Comparison of ENCODE assay signal across 10 mouse cellular contexts in the genomic region with DNA sequence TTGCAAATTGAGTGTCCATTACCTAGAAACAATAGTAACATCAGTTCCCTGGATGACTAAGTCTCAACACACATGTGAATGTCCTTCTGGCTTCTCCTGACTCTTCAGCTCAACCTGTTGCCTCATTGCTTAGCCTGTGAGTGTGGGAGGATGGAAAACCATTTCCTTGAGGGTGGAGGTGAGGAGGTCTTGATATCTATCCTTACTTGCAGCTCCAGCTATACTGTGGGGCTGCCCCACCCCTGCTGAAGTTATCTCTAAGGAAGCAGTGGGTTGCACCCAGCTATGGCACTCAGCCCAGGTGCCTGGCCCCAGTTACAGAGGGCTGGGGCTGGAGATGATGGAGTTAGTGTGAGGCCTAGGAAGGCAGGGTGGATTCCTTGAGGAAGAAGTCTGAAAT. TPM values are rescaled to one million over a fixed set of nuclear protein-coding genes. Genes with fewer than 3 reads are reported as not detected.
DNase-seq lines count a peak whose midpoint lies in the region; ATAC-seq and TF ChIP-seq lines count a peak whose summit lies in the region.
"Had no signal": no experiment of that assay in that cellular context is flagged by ENCODE, and none has a peak within 500 bp of the region (broad histone marks: within the 10 kb centered on the region; RNA-seq: fewer than 3 reads in every experiment).

No protein-coding gene starts in this region.

- H3K4me3 ChIP-seq in heart, embryonic 16.5 days (ENCODE audit: low read length): no peak overlapping the region
- H3K4me3 ChIP-seq in MEL (ENCODE audit: control insufficient read depth in 1 of 2, insufficient read depth in 1 of 2, low read depth in 2 of 2, low read length in 2 of 2): peak overlapping the region; percentile 78 to 96
- peak overlapping the region; percentile 74 for H3K4me3 ChIP-seq in erythroblast, embryonic 14.5 days (replicated peaks)
- H3K4me3 ChIP-seq in neural tube, embryonic 12.5 days: no peak overlapping the region

- no peak overlapping the region for H3K27ac ChIP-seq in heart, embryonic 16.5 days (ENCODE audit: low read length)
- H3K27ac ChIP-seq in MEL (ENCODE audit: control insufficient read depth, low read depth, low read length): peak overlapping the region; percentile 91
- no peak overlapping the region for H3K27ac ChIP-seq in neural tube, embryonic 12.5 days

- TF ChIP-seq EP300 in MEL (IDR thresholded peaks at IDR 0.05; ENCODE audit: low read depth in 1 of 2, low read length in 2 of 2): peak; percentile 95 to 98

- TF ChIP-seq RAD21 in MEL (IDR thresholded peaks at IDR 0.05; ENCODE audit: low read depth, low read length): no peak

- TF ChIP-seq POLR2A in MEL (IDR thresholded peaks at IDR 0.05; ENCODE audit: control insufficient read depth in 1 of 2, insufficient read depth in 1 of 2, low read depth in 1 of 2, low read length in 2 of 2, poor library complexity in 1 of 2): peak; percentile 54 to 83

- H3K27me3 ChIP-seq in heart, embryonic 16.5 days (ENCODE audit: control insufficient read depth, insufficient read depth, low read length): peaks cover 5% of the 10 kb centered on the region; the same call in 1 of the 2 replicates
- H3K27me3 ChIP-seq in MEL (ENCODE audit: control insufficient read depth in 1 of 2, insufficient read depth in 2 of 2, low read length in 2 of 2): no peaks in the 10 kb centered on the region
- H3K27me3 ChIP-seq in erythroblast, embryonic 14.5 days (ENCODE audit: control insufficient read depth): peaks cover 11% of the 10 kb centered on the region
- H3K27me3 ChIP-seq in neural tube, embryonic 12.5 days (replicated peaks): peaks cover 31% of the 10 kb centered on the region

- TF ChIP-seq CTCF in MEL (IDR thresholded peaks at IDR 0.05 in 2 of 3, conservative IDR thresholded peaks at IDR 0.05 in 1 of 3; ENCODE audit: control insufficient read depth in 1 of 3, insufficient read depth in 1 of 3, low read depth in 2 of 3, low read length in 3 of 3, poor library complexity in 1 of 3, severe bottlenecking in 1 of 3): no peak

- peak overlapping the region; percentile 99 for H3K4me2 ChIP-seq in heart, embryonic 16.5 days (ENCODE audit: low read depth, low read length)
- peak overlapping the region; percentile 97 for H3K4me2 ChIP-seq in neural tube, embryonic 12.5 days (replicated peaks)

- no peak overlapping the region for H3K9ac ChIP-seq in heart, embryonic 16.5 days (ENCODE audit: low read length)
- H3K9ac ChIP-seq in MEL (ENCODE audit: control insufficient read depth, low read depth, low read length, poor library complexity, severe bottlenecking): peak overlapping the region; percentile 88
- H3K9ac ChIP-seq in neural tube, embryonic 12.5 days: no peak overlapping the region

- H3K36me3 ChIP-seq in heart, embryonic 16.5 days (ENCODE audit: control insufficient read depth, insufficient read depth): no peaks in the 10 kb centered on the region
- peaks cover 6 to 43% of the 10 kb centered on the region in 2 experiments for H3K36me3 ChIP-seq in MEL (ENCODE audit: control insufficient read depth in 1 of 2, insufficient read depth in 2 of 2, low read length in 2 of 2)
- H3K36me3 ChIP-seq in erythroblast, embryonic 14.5 days (ENCODE audit: control insufficient read depth): peaks cover 74% of the 10 kb centered on the region
- H3K36me3 ChIP-seq in neural tube, embryonic 12.5 days: no peaks in the 10 kb centered on the region

- H3K79me2 ChIP-seq in MEL (ENCODE audit: control insufficient read depth, insufficient read depth, low read length, poor library complexity): peaks cover 58% of the 10 kb centered on the region

- peaks cover 37% of the 10 kb centered on the region for H3K4me1 ChIP-seq in heart, embryonic 16.5 days (ENCODE audit: control insufficient read depth, insufficient read depth, low read length)
- peaks cover 26 to 32% of the 10 kb centered on the region in 2 experiments for H3K4me1 ChIP-seq in MEL (ENCODE audit: control insufficient read depth in 1 of 2, insufficient read depth in 2 of 2, low read length in 2 of 2)
- peaks cover 68% of the 10 kb centered on the region for H3K4me1 ChIP-seq in erythroblast, embryonic 14.5 days (ENCODE audit: control insufficient read depth)
- peaks cover 25% of the 10 kb centered on the region for H3K4me1 ChIP-seq in neural tube, embryonic 12.5 days

- DNase-seq in heart, adult 18-20 months: no peak
- DNase-seq in MEL (ENCODE audit: low read depth, low spot score) (peak; percentile 95), adipocyte (ENCODE audit: low spot score) (no peak)
- no peak for DNase-seq in cerebellum, postnatal 14 days
- no peak for DNase-seq in embryo, embryonic 9.5 days (ENCODE audit: extremely low spot score)

- ATAC-seq in heart, embryonic 16.5 days (replicated peaks; ENCODE audit: extremely low read depth, insufficient read depth, low FRiP score): no peak
- ATAC-seq in neural tube, embryonic 12.5 days (ENCODE audit: low FRiP score, low read depth): no peak

- H3K9me3 ChIP-seq in heart, embryonic 16.5 days (replicated peaks; ENCODE audit: control insufficient read depth, low read length): no peaks in the 10 kb centered on the region
- H3K9me3 ChIP-seq in MEL (replicated peaks; ENCODE audit: insufficient read depth, low read length): no peaks in the 10 kb centered on the region
- H3K9me3 ChIP-seq in erythroblast, embryonic 14.5 days (ENCODE audit: control insufficient read depth, low read length): no peaks in the 10 kb centered on the region
- no peaks in the 10 kb centered on the region for H3K9me3 ChIP-seq in neural tube, embryonic 12.5 days

TF ChIP-seq in MEL, 35 proteins besides CTCF, POLR2A, EP300 and RAD21 (continues in another document):
- peak; percentile 98 for TF ChIP-seq MAZ (IDR thresholded peaks at IDR 0.05; ENCODE audit: low read depth, low read length)
- peak; percentile 60; the same call in 1 of the 2 replicates for TF ChIP-seq BHLHE40 (IDR thresholded peaks at IDR 0.05; ENCODE audit: borderline replicate concordance, low read depth, low read length)
- TF ChIP-seq USF2 (IDR thresholded peaks at IDR 0.05; ENCODE audit: borderline replicate concordance in 1 of 2, insufficient read depth in 1 of 2, low read depth in 1 of 2, low read length in 2 of 2): no peak
- TF ChIP-seq TCF12 (IDR thresholded peaks at IDR 0.05; ENCODE audit: low read depth, low read length): peak; percentile 98
- TF ChIP-seq MYC (IDR thresholded peaks at IDR 0.05; ENCODE audit: low read depth, low read length): peak; percentile 72
- 0 out of 2 replicates have a peak, but pooled peaks have one; percentile 45 for TF ChIP-seq KAT2A (conservative IDR thresholded peaks at IDR 0.05; ENCODE audit: low read depth, low read length)
- TF ChIP-seq ZC3H11A (IDR thresholded peaks at IDR 0.05; ENCODE audit: low read depth, low read length): no peak
- TF ChIP-seq RCOR1 (IDR thresholded peaks at IDR 0.05; ENCODE audit: low read depth, low read length): peak; percentile 86
- TF ChIP-seq ELF1 (IDR thresholded peaks at IDR 0.05; ENCODE audit: low read depth, low read length): peak; percentile 46; the same call in 1 of the 2 replicates
- TF ChIP-seq ETS1 (IDR thresholded peaks at IDR 0.05; ENCODE audit: low read depth, low read length): peak; percentile 91
- TF ChIP-seq GATA1 (IDR thresholded peaks at IDR 0.05; ENCODE audit: low read depth, low read length): peak; percentile 92
- no peak for TF ChIP-seq USF1 (IDR thresholded peaks at IDR 0.05; ENCODE audit: low read depth, low read length)
- no peak for TF ChIP-seq POLR2AphosphoS5 (IDR thresholded peaks at IDR 0.05; ENCODE audit: borderline replicate concordance, low read depth, low read length)

RNA-seq across cellular contexts. Expression of a gene that starts 3.3 kb away (rescaled TPM):
- 8.0 and 8.7 TPM in 2 replicates for polyA plus RNA-seq in heart, embryonic 16.5 days (2015; fragmentation: Nextera tagmentation; extraction: Ambion mirVana)
- total RNA-seq in heart, adult 18-20 months (2021): 1 to 10 TPM; 2.6 to 3.3 TPM
- 93.3 and 131 TPM in 2 replicates for total RNA-seq in MEL (2012; rRNA removed)
- polyA plus RNA-seq in MEL (2012; ENCODE audit: insufficient read depth in 1 of 2, insufficient read length in 2 of 2, low read depth in 1 of 2, low replicate concordance in 2 of 2, missing spikeins in 1 of 2): 100 to 1,000 TPM in 1 of 2 experiments, 10 to 100 TPM in 1; 69.8 to 108 TPM
- polyA plus RNA-seq in erythroblast, embryonic 14.5 days (2012): 20.3 and 29.2 TPM in 2 replicates
- 8.4 and 10.2 TPM in 2 replicates for polyA plus RNA-seq in neural tube, embryonic 12.5 days (2016; fragmentation: Nextera tagmentation; extraction: Ambion mirVana)

RNA-seq across cellular contexts. Expression of a gene that starts 15.1 kb away (rescaled TPM):
- polyA plus RNA-seq in heart, embryonic 16.5 days (2015; fragmentation: Nextera tagmentation; extraction: Ambion mirVana): 92.9 and 97.9 TPM in 2 replicates
- 100 to 1,000 TPM; 109 to 146 TPM for total RNA-seq in heart, adult 18-20 months (2021)
- 165 and 193 TPM in 2 replicates for total RNA-seq in MEL (2012; rRNA removed)
- polyA plus RNA-seq in MEL (2012; ENCODE audit: insufficient read depth in 1 of 2, insufficient read length in 2 of 2, low read depth in 1 of 2, low replicate concordance in 2 of 2, missing spikeins in 1 of 2): 100 to 1,000 TPM in 1 of 2 experiments, not detected in 1; 129 TPM
- 0.90 and 0.99 TPM in 2 replicates for polyA plus RNA-seq in erythroblast, embryonic 14.5 days (2012)
- 37.6 and 39.4 TPM in 2 replicates for polyA plus RNA-seq in neural tube, embryonic 12.5 days (2016; fragmentation: Nextera tagmentation; extraction: Ambion mirVana)

RNA-seq across cellular contexts. Expression of a gene that starts 19.5 kb away (rescaled TPM):
- polyA plus RNA-seq in heart, embryonic 16.5 days (2015; fragmentation: Nextera tagmentation; extraction: Ambion mirVana): 0.21 and 0.24 TPM in 2 replicates
- total RNA-seq in heart, adult 18-20 months (2021): not detected
- not detected in 2 replicates for total RNA-seq in MEL (2012; rRNA removed)
- not detected for polyA plus RNA-seq in MEL (2012; ENCODE audit: insufficient read depth in 1 of 2, insufficient read length in 2 of 2, low read depth in 1 of 2, low replicate concordance in 2 of 2, missing spikeins in 1 of 2)
- 0.08 and 0.09 TPM in 2 replicates for polyA plus RNA-seq in erythroblast, embryonic 14.5 days (2012)
- not detected in 2 replicates for polyA plus RNA-seq in neural tube, embryonic 12.5 days (2016; fragmentation: Nextera tagmentation; extraction: Ambion mirVana)
- total RNA-seq: left cerebral cortex, postnatal 36 days had no signal
- polyA plus RNA-seq: gonadal fat pad, adult 2 months had no signal

RNA-seq across cellular contexts. Expression of a gene that starts 43.3 kb away (rescaled TPM):
- polyA plus RNA-seq in heart, embryonic 16.5 days (2015; fragmentation: Nextera tagmentation; extraction: Ambion mirVana): 102 and 110 TPM in 2 replicates
- 10 to 100 TPM; 30.0 to 33.2 TPM for total RNA-seq in heart, adult 18-20 months (2021)
- 8.8 and 17.5 TPM in 2 replicates for total RNA-seq in MEL (2012; rRNA removed)
- polyA plus RNA-seq in MEL (2012; ENCODE audit: insufficient read depth in 1 of 2, insufficient read length in 2 of 2, low read depth in 1 of 2, low replicate concordance in 2 of 2, missing spikeins in 1 of 2): 10 to 100 TPM in 1 of 2 experiments, not detected in 1; 37.0 TPM
- 9.9 and 22.9 TPM in 2 replicates for polyA plus RNA-seq in erythroblast, embryonic 14.5 days (2012)
- 22.8 and 23.2 TPM in 2 replicates for polyA plus RNA-seq in neural tube, embryonic 12.5 days (2016; fragmentation: Nextera tagmentation; extraction: Ambion mirVana)

RNA-seq across cellular contexts. Expression of a gene that starts 44.6 kb away (rescaled TPM):
- polyA plus RNA-seq in heart, embryonic 16.5 days (2015; fragmentation: Nextera tagmentation; extraction: Ambion mirVana): 1.5 and 1.7 TPM in 2 replicates
- total RNA-seq in heart, adult 18-20 months (2021): 1 to 10 TPM; 3.0 to 3.5 TPM
- total RNA-seq in MEL (2012; rRNA removed): 0.12 TPM in 1 of 2 replicates, not detected in the other
- polyA plus RNA-seq in MEL (2012; ENCODE audit: insufficient read depth in 1 of 2, insufficient read length in 2 of 2, low read depth in 1 of 2, low replicate concordance in 2 of 2, missing spikeins in 1 of 2): 1 to 10 TPM in 1 of 2 experiments, not detected in 1; 1.1 TPM
- not detected in 2 replicates for polyA plus RNA-seq in erythroblast, embryonic 14.5 days (2012)
- 9.5 and 14.7 TPM in 2 replicates for polyA plus RNA-seq in neural tube, embryonic 12.5 days (2016; fragmentation: Nextera tagmentation; extraction: Ambion mirVana)

Comparison
In these comparisons a context has a peak if more than half of its experiments do, and no peak if none do; other contexts are left out.
1. H3K4me3 ChIP-seq: peak in MEL (2 of 2) and erythroblast, embryonic 14.5 days (single experiment); none in heart, embryonic 16.5 days (single experiment) and neural tube, embryonic 12.5 days (single experiment).